Mouse (Mus musculus) ES-Bruce4 (cell line): Measurements from ENCODE around the gene Fbxo45. TPM values are rescaled to one million over a fixed set of nuclear protein-coding genes. Genes with fewer than 3 reads are reported as not detected.

ENCODE experiments used
- H3K27ac ChIP-seq: 2 replicates; pipeline ENCODE4 v1.5.1; 2012; ENCODE audit warnings: low read length, inconsistent platforms; ENCODE audit not compliant: insufficient read depth
- H3K27me3 ChIP-seq: 2 replicates; pipeline ENCODE4 v1.6.1; 2012; ENCODE audit warnings: mild to moderate bottlenecking, low read length, inconsistent platforms; ENCODE audit not compliant: control insufficient read depth, poor library complexity, insufficient read depth, severe bottlenecking
- H3K36me3 ChIP-seq: 2 replicates; pipeline ENCODE4 v1.6.1; 2012; ENCODE audit warnings: inconsistent platforms, mild to moderate bottlenecking, low read length, moderate library complexity; ENCODE audit not compliant: control insufficient read depth, poor library complexity, insufficient read depth, severe bottlenecking
- H3K4me1 ChIP-seq: one replicate; pipeline ENCODE4 v1.8.1; 2011; ENCODE audit warnings: low read length; ENCODE audit not compliant: control insufficient read depth, insufficient read depth
- H3K4me3 ChIP-seq: 2 replicates; pipeline ENCODE4 v1.5.1; 2011; ENCODE audit warnings: low read depth, mild to moderate bottlenecking, low read length
- H3K9ac ChIP-seq: 2 replicates; pipeline ENCODE4 v1.6.1; 2012; ENCODE audit warnings: low read depth, mild to moderate bottlenecking, inconsistent platforms; ENCODE audit not compliant: poor library complexity, severe bottlenecking
- H3K9me3 ChIP-seq: replicated peaks from 2 replicates; pipeline ENCODE4 v1.6.1; 2012; ENCODE audit warnings: mild to moderate bottlenecking, low read length, inconsistent platforms; ENCODE audit not compliant: control insufficient read depth, poor library complexity, insufficient read depth, severe bottlenecking
- CTCF ChIP-seq: IDR thresholded peaks from one replicate; pipeline ENCODE4 v1.8.1; 2011; ENCODE audit warnings: low read depth, low read length
- EP300 ChIP-seq: IDR thresholded peaks from 2 replicates; pipeline ENCODE4 v1.6.1; 2011; ENCODE audit warnings: low read depth, low read length; ENCODE audit not compliant: insufficient read depth
- POLR2A ChIP-seq: IDR thresholded peaks from one replicate; pipeline ENCODE4 v1.8.1; 2011; ENCODE audit warnings: low read length; ENCODE audit not compliant: insufficient read depth
- polyA plus RNA-seq: library from polyadenylated mRNA; stranded (reverse); fragments of >200 nt; gene quantifications from 2 replicates; pipeline ENCODE4 v1.2.4, GENCODE M21; 2011; ENCODE audit warnings: low read depth; ENCODE audit not compliant: missing spikeins, insufficient read depth, insufficient read length

Gene Fbxo45
- polyA plus RNA-seq = 15.5 and 16.0 TPM in 2 replicates

DNA sequence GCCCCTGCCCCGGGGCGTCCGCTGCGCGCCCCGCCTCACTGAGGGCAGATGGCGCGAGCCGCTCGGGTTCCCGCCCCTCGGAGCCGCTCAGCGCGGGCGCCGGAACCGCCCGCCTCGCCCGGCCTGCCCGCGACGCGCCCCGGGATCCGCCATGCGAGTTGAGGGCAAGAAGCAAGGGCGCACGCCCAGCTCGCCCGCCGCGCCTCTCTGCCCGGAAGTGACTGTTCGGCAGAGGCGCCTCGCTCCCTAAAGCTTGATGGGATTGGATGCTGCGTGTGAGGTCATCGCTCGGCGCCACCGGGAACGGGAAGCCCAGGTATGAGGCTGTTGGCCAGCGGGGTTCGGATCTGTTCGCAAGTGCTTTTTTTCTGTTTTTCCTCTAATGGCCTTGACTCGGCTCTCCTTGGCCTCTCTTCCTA, at the start of gene Fbxo45, which contains the start of gene Wdr53:
Gene Fbxo45, minus strand, starts transcription at position 207 of the 419 bp plus-strand sequence.
Gene Wdr53, plus strand, starts transcription at position 276 of the 419 bp plus-strand sequence.
- peak within 1 kb of the TSS; percentile 21; the same call in 1 of the 2 replicates for H3K27ac ChIP-seq
- peak within 1 kb of the TSS; percentile 90 for H3K4me3 ChIP-seq
- no peaks in the 10 kb centered on the region for H3K9me3 ChIP-seq

DNA sequence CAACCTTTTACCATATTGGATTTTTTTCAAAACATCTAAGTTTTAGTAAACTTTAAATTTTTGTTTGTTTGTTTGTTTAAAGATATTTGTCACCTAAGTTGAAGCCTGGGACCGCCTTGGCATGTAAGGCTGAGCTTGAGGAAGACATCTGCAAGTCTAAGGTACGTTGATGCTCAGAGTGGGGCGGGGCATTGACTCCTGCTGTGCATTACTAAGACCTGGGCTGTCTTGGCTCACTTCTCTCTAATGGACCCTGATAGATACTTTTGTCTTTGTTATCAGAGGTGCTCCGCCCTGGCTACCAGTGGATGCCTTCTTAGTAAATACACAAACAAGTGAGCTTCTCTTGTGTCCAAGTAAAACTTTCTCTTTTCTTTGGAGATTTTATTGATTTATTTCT, 44.9 kb upstream of the Fbxo45 start:
- H3K4me3 ChIP-seq = no peak overlapping the region
- peaks cover 35% of the 10 kb centered on the region for H3K36me3 ChIP-seq
- TF ChIP-seq CTCF = no peak
- TF ChIP-seq EP300 = peak; percentile 93
- H3K9ac ChIP-seq = no peak overlapping the region
- H3K27me3 ChIP-seq = no peaks in the 10 kb centered on the region
- peak overlapping the region; percentile 75; the same call in 1 of the 2 replicates for H3K27ac ChIP-seq
- peaks cover 2% of the 10 kb centered on the region for H3K9me3 ChIP-seq
- no peaks in the 10 kb centered on the region for H3K4me1 ChIP-seq

More for the DNA sequence above, at the start of gene Fbxo45, which contains the start of gene Wdr53:
- H3K27me3 ChIP-seq = no peaks in the 10 kb centered on the region
- TF ChIP-seq EP300 = no peak
- TF ChIP-seq POLR2A = no peak
- no peak for TF ChIP-seq CTCF
- peak within 1 kb of the TSS; percentile 83 for H3K9ac ChIP-seq
- H3K36me3 ChIP-seq = peaks cover 2% of the 10 kb centered on the region; the same call in 1 of the 2 replicates
- peaks cover 3% of the 10 kb centered on the region for H3K4me1 ChIP-seq

DNA sequence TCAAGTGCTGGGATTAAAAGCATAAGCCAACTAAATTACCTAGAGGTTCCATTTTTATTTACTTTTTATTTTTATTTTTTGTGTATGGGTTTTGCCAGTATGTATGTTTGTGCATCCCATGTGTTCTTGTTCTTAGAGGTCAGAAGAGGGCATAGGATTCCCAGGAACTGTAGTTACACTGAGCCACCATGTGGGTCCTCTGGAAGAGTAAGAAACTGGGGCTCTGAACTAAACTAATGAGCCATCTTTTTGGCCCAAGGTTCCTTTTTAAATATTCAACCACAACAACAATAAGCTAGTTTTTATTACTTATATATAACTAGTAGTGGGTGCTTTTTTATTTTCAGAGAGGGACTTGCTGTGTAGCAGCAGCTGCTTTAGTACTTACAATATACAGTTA, 35.6 kb upstream of the Fbxo45 start:
- Histone ChIP-seq H3K36me3 (peaks cover 55% of the 10 kb centered on the region), H3K9me3 (peaks cover 12% of the 10 kb centered on the region), H3K4me3 (no peak overlapping the region), H3K9ac (no peak overlapping the region), H3K27me3 (no peaks in the 10 kb centered on the region), H3K4me1 (no peaks in the 10 kb centered on the region), H3K27ac (no peak overlapping the region)
- TF ChIP-seq CTCF = no peak
- TF ChIP-seq EP300 = no peak
- no peak for TF ChIP-seq POLR2A

DNA sequence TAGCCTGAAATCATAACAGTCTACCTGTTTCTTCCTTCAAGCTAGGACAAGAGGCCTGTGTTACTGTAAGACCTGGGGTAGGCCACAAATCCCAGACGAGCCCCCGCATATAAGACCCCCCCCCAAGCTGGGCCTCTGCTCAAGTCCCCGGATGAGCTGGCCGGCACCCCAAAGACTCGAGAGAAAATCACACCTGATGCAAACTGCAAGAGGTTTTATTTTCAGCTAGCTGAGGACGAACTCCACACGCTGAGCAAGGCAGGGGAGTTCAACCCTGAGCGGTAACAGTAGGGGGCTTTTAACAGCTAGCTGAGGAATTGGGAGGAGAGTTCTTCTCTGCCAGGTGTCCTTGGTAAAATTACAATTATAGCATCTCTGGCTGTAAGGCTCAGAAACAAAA, 33.3 kb upstream of the Fbxo45 start:
- no peak overlapping the region for H3K9ac ChIP-seq
- no peaks in the 10 kb centered on the region for H3K27me3 ChIP-seq
- H3K4me1 ChIP-seq = no peaks in the 10 kb centered on the region
- H3K4me3 ChIP-seq = no peak overlapping the region
- no peak for TF ChIP-seq EP300
- no peak for TF ChIP-seq POLR2A
- TF ChIP-seq CTCF = no peak
- H3K36me3 ChIP-seq = peaks cover 35% of the 10 kb centered on the region
- H3K9me3 ChIP-seq = peaks cover 12% of the 10 kb centered on the region
- H3K27ac ChIP-seq = no peak overlapping the region

DNA sequence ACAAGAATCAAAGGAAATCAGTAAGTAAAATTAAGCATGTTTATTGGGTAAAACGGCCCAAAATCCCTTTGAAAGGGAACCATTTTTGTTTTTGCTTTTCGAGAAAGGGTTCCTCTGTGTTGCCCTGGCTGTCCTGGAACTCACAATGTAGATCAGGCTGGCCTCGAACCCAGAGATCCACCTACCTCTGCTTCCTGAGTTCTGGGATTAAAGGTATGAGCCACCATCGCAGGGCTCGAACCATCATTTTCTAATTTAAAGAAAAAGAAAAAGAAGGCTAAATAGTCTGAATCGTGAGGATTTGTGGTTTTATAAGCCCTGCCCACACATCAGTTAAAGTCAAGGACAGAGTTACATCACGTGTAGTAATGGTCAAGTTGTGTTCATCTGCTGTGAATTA, 31.4 kb upstream of the Fbxo45 start:
- no peaks in the 10 kb centered on the region for H3K27me3 ChIP-seq
- H3K4me1 ChIP-seq = no peaks in the 10 kb centered on the region
- peak overlapping the region; percentile 92 for H3K9ac ChIP-seq
- H3K4me3 ChIP-seq = peak overlapping the region; percentile 85
- H3K9me3 ChIP-seq = peaks cover 12% of the 10 kb centered on the region
- peak overlapping the region; percentile 62; the same call in 1 of the 2 replicates for H3K27ac ChIP-seq
- TF ChIP-seq CTCF (no peak), EP300 (no peak), POLR2A (no peak)
- peaks cover 19% of the 10 kb centered on the region for H3K36me3 ChIP-seq
